Mouse (Mus musculus): Measurements from ENCODE around the gene Asic5.

The Asic5 gene

DNA sequence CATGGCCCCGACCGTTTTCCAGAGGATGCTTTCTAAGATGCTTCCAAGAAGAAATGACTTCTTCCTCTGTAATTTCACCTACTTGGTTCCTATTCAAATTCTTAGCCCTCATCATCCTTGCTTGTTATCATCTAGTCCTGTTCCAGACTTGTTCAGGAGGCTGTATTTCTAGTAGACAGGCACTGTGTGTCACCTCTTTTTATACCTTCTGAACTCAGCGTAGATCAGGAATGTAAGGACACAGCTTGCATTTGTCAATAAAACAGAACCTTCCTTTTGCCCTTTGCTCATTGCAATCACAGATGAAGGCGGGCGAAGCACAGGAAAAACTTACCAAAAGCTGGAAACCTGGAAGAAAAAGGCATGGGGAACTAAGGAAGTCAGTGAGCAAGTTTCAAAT lies at the start of gene Asic5:
Asic5 (plus strand) TSS at position 301 of the 400 bp plus-strand sequence.
- no peak for DNase-seq

DNA sequence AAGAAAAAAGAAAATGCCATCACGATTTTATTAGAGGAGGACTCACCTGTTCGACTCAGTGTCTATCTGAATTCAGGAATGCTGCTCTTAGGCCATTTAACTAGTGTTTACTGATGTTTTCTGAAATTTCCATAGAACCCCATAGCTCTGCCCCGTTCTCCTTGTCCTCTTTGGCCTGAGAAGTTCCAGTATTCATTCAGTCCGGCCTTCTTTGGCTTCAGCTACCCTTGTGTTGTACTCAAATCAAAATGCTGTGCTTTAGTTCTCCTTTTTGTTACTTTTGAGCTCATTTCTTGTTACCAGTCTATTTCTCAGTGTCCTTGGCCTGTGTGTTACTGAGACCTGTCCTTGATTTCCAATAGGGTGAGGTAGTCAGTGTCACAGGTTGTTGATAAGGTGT lies 48.7 kb upstream of the Asic5 start:
- DNase-seq = no peak

DNA sequence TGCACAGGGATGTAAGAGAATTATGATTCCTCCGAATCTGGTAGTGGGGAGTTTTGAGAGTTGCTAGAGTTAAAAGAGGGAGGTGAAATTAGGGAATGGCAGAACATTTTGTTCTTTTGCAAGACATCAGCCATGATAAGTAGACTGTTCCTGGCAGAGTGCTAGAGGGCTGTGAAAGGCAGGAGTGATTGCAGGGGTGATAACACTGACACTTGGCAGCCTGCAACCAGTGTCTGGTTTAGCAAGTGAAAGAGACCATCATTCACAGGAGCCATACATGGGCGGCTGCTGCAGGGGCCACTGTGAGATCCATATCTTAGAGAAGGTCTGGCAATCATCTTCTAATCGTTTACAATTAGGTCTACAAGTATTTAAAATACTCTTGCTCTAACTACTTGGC lies 43.2 kb upstream of the Asic5 start:
- DNase-seq = no peak

DNA sequence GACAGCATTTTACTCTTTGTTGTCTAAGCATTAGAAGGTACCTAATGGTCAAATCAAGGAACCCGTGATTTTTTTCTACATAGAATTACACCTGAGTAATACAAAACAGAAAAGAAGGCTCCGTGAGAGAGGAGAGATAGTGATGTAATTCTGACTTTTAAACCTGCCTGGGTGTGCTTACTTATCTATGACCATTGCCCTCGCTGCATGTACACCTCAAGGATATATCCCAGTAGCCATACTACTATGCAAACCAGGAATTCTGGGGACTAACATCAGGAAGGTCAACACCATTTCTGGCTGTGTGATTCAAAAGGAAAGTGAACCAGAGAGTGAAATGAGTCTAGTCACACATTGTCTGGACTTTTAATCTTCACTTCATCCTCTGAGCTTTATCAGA lies 39.7 kb upstream of the Asic5 start:
- no peak for DNase-seq

GRCm38 (mm10) chr3:81943097-81943496 lies 39.0 kb upstream of the Asic5 start:
- DNase-seq = no peak

- DNase-seq = no peak
These were observed 37.2 kb upstream of the Asic5 start for GRCm38 (mm10) chr3:81944851-81945393.

GRCm38 (mm10) chr3:81949048-81949447 lies 33.0 kb upstream of the Asic5 start:
- DNase-seq = no peak

DNA sequence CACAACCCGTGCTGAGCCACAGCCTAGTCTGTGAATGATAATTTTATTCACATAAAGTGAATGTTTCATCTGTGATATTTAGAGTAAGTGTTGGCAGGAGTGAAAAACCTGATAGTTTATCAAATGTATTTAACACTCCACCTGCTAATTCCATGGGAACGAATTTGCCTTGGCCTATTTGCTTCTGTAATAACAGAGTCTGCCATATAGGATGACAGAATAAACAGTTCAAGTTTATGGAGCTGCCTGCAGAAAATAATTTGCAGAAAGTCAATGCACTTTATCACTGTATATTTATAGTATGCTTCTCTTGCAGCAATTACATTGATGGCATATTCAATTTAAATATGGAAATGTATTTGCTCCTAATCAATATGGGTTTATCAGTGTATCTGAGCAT lies 30.3 kb upstream of the Asic5 start:
- no peak for DNase-seq

- no peak for DNase-seq
These were observed 24.6 kb upstream of the Asic5 start for GRCm38 (mm10) chr3:81957484-81957883.

- no peak for DNase-seq
These were observed 20.8 kb upstream of the Asic5 start for GRCm38 (mm10) chr3:81961336-81961735.

GRCm38 (mm10) chr3:81963768-81964167 lies 18.3 kb upstream of the Asic5 start:
- no peak for DNase-seq

- no peak for DNase-seq
These were observed 17.5 kb upstream of the Asic5 start for GRCm38 (mm10) chr3:81964596-81964995.

DNA sequence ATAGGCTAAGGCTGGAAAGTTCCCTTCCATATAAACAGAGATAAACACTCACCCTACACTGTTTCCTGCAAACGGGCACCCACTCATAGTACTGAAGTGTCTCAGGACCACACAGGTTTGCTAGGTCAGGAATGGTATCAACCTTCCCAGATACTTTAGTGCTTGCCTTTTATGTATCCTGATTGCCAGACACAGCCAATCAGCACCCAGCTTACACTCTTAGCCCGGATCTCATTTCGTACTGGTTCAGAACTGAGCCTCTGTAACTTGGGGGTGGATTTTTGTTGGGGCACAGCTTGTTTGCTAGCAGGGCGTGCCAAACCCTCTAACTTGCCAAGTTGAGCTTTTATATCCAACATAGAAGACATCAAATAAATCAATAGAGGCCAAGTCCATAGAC lies 6.5 kb upstream of the Asic5 start:
- DNase-seq = no peak

DNA sequence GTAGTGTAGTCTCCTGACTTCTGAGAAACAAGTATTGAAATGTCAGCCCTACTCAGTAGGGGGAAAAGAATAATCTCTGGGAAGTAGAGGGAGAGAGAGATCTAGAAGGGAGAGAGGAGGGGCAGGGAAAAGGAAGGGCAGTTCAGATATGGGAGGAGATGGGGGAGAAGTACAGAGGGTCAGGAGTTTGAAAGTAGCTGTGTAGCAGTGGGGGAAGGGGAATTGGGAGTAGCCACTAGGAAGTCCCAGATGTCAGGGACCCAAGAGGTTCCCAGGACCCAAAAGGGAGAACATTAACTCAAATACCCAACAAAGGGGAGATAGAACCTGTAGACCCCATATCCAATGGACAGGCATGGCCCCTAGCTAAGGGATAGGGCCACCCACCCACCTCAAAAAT lies 6.0 kb upstream of the Asic5 start, which contains the start of gene Tdo2:
Tdo2 (minus strand) TSS at position 101 of the 400 bp plus-strand sequence.
- DNase-seq = no peak

GRCm38 (mm10) chr3:81981576-81981975 lies 514 bp upstream of the Asic5 start:
- no peak for DNase-seq

GRCm38 (mm10) chr3:81983120-81983895 lies 1.2 kb downstream of the Asic5 start:
- no peak for DNase-seq

DNA sequence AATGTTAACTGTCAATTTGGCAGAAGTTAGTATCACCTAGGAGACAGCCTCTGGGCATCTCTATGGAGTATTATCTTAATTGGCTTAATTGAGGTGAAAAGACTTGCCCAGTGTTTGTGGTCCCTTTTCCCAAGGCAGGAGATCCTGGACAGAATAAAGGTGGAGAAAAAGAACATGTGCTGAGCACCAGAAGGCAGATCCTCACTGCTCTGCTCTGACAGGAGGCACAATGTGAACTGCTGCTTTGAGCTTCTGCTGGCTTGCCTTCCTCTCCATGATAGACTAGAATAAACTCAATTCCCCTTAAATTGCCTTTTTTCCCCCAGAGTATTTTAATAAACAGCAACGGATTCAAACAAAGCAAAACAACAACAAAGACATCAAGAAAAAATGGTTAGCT lies 3.0 kb downstream of the Asic5 start:
- DNase-seq = no peak

DNA sequence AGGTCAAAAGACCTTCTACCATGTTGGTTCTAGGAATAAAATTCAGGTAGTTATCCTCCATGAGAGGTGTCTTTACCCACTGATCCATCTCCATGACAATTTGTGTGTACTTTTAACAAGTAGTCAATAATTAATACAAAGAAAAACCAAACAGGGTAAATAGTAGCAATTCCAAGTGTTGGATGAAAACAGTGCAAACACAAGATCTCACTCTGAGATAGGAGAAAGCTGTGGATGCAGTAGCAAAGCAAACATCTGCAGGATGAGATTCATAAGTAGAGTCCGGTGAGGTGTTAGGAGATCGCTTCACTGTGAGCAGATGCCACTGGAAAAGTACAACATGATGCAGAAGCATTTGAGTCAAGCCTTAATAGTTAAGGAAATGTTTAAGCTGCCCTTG lies 4.0 kb downstream of the Asic5 start:
- no peak for DNase-seq

DNA sequence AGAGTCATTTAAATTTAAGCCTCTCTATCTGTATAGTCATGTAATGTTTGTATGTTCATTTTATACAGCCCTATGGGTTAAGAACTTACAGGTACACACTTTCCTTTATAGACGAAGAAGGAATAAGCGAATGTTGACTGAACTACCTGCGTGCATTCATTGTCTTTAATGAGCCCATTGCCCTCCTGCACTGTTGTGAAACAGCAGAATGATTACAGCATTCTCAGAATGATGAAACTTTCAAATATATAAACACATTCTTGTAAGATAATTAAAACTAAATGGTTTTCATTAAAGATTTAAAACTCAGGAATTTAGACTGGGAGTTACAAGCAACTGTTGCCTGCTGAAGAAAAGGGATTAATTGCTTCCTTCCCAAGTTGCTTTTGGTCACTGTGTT lies 5.5 kb downstream of the Asic5 start:
- DNase-seq = no peak

GRCm38 (mm10) chr3:81989692-81990141 lies 7.6 kb downstream of the Asic5 start:
- DNase-seq = no peak

- DNase-seq = no peak
These were observed 8.4 kb downstream of the Asic5 start for GRCm38 (mm10) chr3:81990531-81990930.

DNA sequence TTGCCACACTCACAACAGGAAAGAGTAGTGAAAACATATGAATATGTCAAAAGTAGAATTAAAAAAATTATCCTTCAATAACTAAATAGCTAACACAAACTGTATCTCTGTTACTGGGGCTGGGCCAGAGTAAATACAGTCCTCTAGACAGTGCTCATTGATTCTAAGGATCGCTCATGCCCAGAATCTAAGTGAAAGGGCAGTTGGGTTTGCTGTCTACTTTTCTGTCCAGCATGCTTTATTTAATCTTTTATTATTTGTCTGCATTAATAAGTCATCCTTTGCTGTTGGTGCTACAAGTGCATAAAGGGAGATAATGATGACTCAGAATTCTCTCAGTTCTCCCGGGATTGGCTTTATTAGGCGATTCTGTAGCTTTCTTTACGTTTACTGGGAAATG lies 13.3 kb downstream of the Asic5 start:
- no peak for DNase-seq

DNA sequence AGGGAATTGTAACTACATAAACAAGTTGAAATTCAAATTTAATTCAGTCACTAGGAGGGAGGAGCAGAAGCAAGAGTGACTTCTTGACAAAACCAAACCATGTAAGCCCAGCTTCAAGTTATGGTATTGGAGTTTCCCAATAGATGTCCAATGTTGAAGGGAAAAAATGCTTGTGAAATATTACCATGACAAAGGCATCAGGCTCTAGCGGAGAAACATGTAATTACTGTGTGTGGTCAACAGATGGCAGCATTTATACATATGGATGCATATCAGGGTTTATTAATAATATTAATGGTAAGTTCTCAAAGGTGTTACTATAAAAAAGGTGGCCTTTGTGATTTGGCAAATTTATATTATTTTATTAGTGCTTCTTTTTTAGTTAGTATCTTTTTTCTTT lies 13.9 kb downstream of the Asic5 start:
- DNase-seq = peak in 1 of 2 experiments; percentile 12

DNA sequence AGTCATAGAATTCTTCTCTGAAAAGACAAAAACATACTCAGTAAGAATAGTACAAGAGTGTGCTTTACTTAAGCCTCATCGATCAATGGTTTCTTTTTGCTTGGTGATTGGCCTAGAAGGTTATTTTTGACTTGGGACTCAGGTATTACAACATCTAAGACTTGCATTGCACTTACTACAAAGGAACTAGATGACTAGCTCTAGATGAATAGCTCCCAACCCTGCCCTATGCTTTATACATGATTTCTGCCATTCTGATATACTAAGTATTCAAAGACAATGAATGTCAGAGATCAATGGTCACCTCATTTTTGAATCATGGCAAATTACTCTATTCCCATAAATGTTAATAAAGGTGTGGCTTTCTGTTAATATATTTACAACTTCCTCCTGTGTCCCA lies 24.9 kb downstream of the Asic5 start:
- no peak for DNase-seq

Measured in lung, postnatal 4 days (tissue).